Mouse (Mus musculus) liver, adult (tissue): ENCODE measurements around the gene Vwce.

Experiments used
- GATA4 ChIP-seq: IDR thresholded peaks from 2 replicates; pipeline ENCODE4 v1.6.1; 2014; ENCODE audit warnings: mild to moderate bottlenecking, low read length; ENCODE audit not compliant: insufficient replicate concordance

Vwce gene

GRCm38 (mm10) chr19:10695801-10696200 lies 61.8 kb downstream of the Vwce start:
- no peak for TF ChIP-seq GATA4

GRCm38 (mm10) chr19:10698131-10698991 lies 64.3 kb downstream of the Vwce start:
- TF ChIP-seq GATA4 = no peak

- no peak for TF ChIP-seq GATA4
Observed at GRCm38 (mm10) chr19:10699851-10700250, 65.8 kb downstream of the Vwce start.

- no peak for TF ChIP-seq GATA4
Observed at GRCm38 (mm10) chr19:10701013-10701726, 67.2 kb downstream of the Vwce start.

- TF ChIP-seq GATA4 = no peak
Observed at GRCm38 (mm10) chr19:10702125-10702524, 68.1 kb downstream of the Vwce start.

- TF ChIP-seq GATA4 = no peak
Observed at GRCm38 (mm10) chr19:10703470-10703869, 69.5 kb downstream of the Vwce start.

GRCm38 (mm10) chr19:10707087-10707875 lies 73.3 kb downstream of the Vwce start:
- no peak for TF ChIP-seq GATA4

GRCm38 (mm10) chr19:10707881-10708280 lies 73.9 kb downstream of the Vwce start:
- TF ChIP-seq GATA4 = no peak

- TF ChIP-seq GATA4 = no peak
Observed at GRCm38 (mm10) chr19:10708900-10709299, 74.9 kb downstream of the Vwce start.

- TF ChIP-seq GATA4 = no peak
Observed at GRCm38 (mm10) chr19:10709360-10710087, 75.5 kb downstream of the Vwce start.

- TF ChIP-seq GATA4 = no peak
Observed at GRCm38 (mm10) chr19:10710088-10710511, 76.1 kb downstream of the Vwce start.

GRCm38 (mm10) chr19:10710751-10711150 lies 76.7 kb downstream of the Vwce start:
- no peak for TF ChIP-seq GATA4

- TF ChIP-seq GATA4 = no peak
Observed at GRCm38 (mm10) chr19:10712194-10712593, 78.2 kb downstream of the Vwce start.

- TF ChIP-seq GATA4 = no peak
Observed at GRCm38 (mm10) chr19:10712646-10713045, 78.6 kb downstream of the Vwce start.

GRCm38 (mm10) chr19:10713551-10713950 lies 79.5 kb downstream of the Vwce start:
- TF ChIP-seq GATA4 = no peak
